8 mouse cellular contexts compared by ENCODE assay signal in genomic region chr4:155705592-155705929, GRCm38 (mm10). TPM values are rescaled to one million over a fixed set of nuclear protein-coding genes. Genes with fewer than 3 reads are reported as not detected.
DNase-seq lines count a peak whose midpoint lies in the region; ATAC-seq and TF ChIP-seq lines count a peak whose summit lies in the region.

No protein-coding gene starts in this region.

- H3K9me3 ChIP-seq in lung, embryonic 15.5 days: no peaks in the 10 kb centered on the region
- H3K9me3 ChIP-seq in hindbrain, postnatal 0 days (ENCODE audit: low read length): no peaks in the 10 kb centered on the region
- no peaks in the 10 kb centered on the region for H3K9me3 ChIP-seq in midbrain, embryonic 15.5 days

- peak overlapping the region; percentile 89 for H3K4me3 ChIP-seq in lung, embryonic 15.5 days
- H3K4me3 ChIP-seq in hindbrain, postnatal 0 days (ENCODE audit: low read length): peak overlapping the region; percentile 94
- H3K4me3 ChIP-seq in midbrain, embryonic 15.5 days: peak overlapping the region; percentile 79

- 1% methylated on average over 19 of the region's 19 CpGs for WGBS in lung, embryonic 15.5 days
- under 1% methylated on average over 19 of the region's 19 CpGs for WGBS in hindbrain, postnatal 0 days
- under 1% methylated on average over 19 of the region's 19 CpGs for WGBS in midbrain, embryonic 15.5 days

- H3K27me3 ChIP-seq in lung, embryonic 15.5 days: no peaks in the 10 kb centered on the region
- no peaks in the 10 kb centered on the region for H3K27me3 ChIP-seq in hindbrain, postnatal 0 days (ENCODE audit: insufficient read depth, low read length)
- no peaks in the 10 kb centered on the region for H3K27me3 ChIP-seq in midbrain, embryonic 15.5 days (replicated peaks)

- no peak for DNase-seq in lung, postnatal 25 days (ENCODE audit: low spot score)
- DNase-seq in c-Kit-positive CD71-positive TER-119-positive erythroid progenitor cells, embryonic 14.5 days (ENCODE audit: low spot score): peak; percentile 45
- DNase-seq in hindbrain, postnatal 0 days (ENCODE audit: low spot score): no peak
- DNase-seq in retina, postnatal 1 day: no peak
- no peak for DNase-seq in adrenal gland, postnatal 4 days (ENCODE audit: low spot score in 2 of 2)
- no peak for DNase-seq in testis, postnatal 14 days (ENCODE audit: low spot score)

- peaks cover 24% of the 10 kb centered on the region for H3K4me1 ChIP-seq in lung, embryonic 15.5 days
- peaks cover 4% of the 10 kb centered on the region; the same call in 1 of the 2 replicates for H3K4me1 ChIP-seq in hindbrain, postnatal 0 days (ENCODE audit: insufficient read depth, low read length)
- peaks cover 31% of the 10 kb centered on the region for H3K4me1 ChIP-seq in midbrain, embryonic 15.5 days

- H3K4me2 ChIP-seq in lung, embryonic 15.5 days: peak overlapping the region; percentile 68
- H3K4me2 ChIP-seq in hindbrain, postnatal 0 days (ENCODE audit: low read depth, low read length): peak overlapping the region; percentile 83
- H3K4me2 ChIP-seq in midbrain, embryonic 15.5 days: peak overlapping the region; percentile 90

- TF ChIP-seq CTCF in hindbrain, postnatal 0 days (IDR thresholded peaks at IDR 0.05; ENCODE audit: low read depth): no peak

- no peak; the same call in 1 of the 2 replicates for ATAC-seq in lung, embryonic 15.5 days (ENCODE audit: borderline replicate concordance, extremely low read depth, low FRiP score, low TSS enrichment)
- no peak for ATAC-seq in hindbrain, postnatal 0 days
- ATAC-seq in midbrain, embryonic 15.5 days (replicated peaks): no peak

- H3K27ac ChIP-seq in lung, embryonic 15.5 days: peak overlapping the region; percentile 94
- peak overlapping the region; percentile 97 for H3K27ac ChIP-seq in hindbrain, postnatal 0 days
- peak overlapping the region; percentile 94 for H3K27ac ChIP-seq in midbrain, embryonic 15.5 days

- H3K36me3 ChIP-seq in lung, embryonic 15.5 days: no peaks in the 10 kb centered on the region
- H3K36me3 ChIP-seq in hindbrain, postnatal 0 days (ENCODE audit: insufficient read depth, low read length): no peaks in the 10 kb centered on the region
- H3K36me3 ChIP-seq in midbrain, embryonic 15.5 days (replicated peaks): no peaks in the 10 kb centered on the region

- peak overlapping the region; percentile 95 for H3K9ac ChIP-seq in lung, embryonic 15.5 days
- H3K9ac ChIP-seq in hindbrain, postnatal 0 days (replicated peaks; ENCODE audit: low read length): peak overlapping the region; percentile 95
- H3K9ac ChIP-seq in midbrain, embryonic 15.5 days: peak overlapping the region; percentile 84

RNA-seq across cellular contexts. Expression of gene Ssu72, which starts 1.0 kb away (rescaled TPM):
- 147 and 150 TPM in 2 replicates for polyA plus RNA-seq in lung, embryonic 15.5 days (2015; fragmentation: Nextera tagmentation; extraction: Ambion mirVana)
- total RNA-seq in hindbrain, postnatal 0 days (2014; rRNA removed): 110 and 117 TPM in 2 replicates
- 165 and 169 TPM in 2 replicates for polyA plus RNA-seq in hindbrain, postnatal 0 days (2015; fragmentation: Nextera tagmentation; extraction: Ambion mirVana)
- 151 and 155 TPM in 2 replicates for polyA plus RNA-seq in midbrain, embryonic 15.5 days (2015; fragmentation: Nextera tagmentation; extraction: Ambion mirVana)
- 10 to 100 TPM; 88.9 to 96.2 TPM for total RNA-seq in adrenal gland, postnatal 4 days (2021)

RNA-seq across cellular contexts. Expression of gene Fndc10, which starts 11.4 kb away (rescaled TPM):
- polyA plus RNA-seq in lung, embryonic 15.5 days (2015; fragmentation: Nextera tagmentation; extraction: Ambion mirVana): 4.3 and 4.9 TPM in 2 replicates
- 50.5 and 52.0 TPM in 2 replicates for total RNA-seq in hindbrain, postnatal 0 days (2014; rRNA removed)
- polyA plus RNA-seq in hindbrain, postnatal 0 days (2015; fragmentation: Nextera tagmentation; extraction: Ambion mirVana): 26.0 and 26.5 TPM in 2 replicates
- polyA plus RNA-seq in midbrain, embryonic 15.5 days (2015; fragmentation: Nextera tagmentation; extraction: Ambion mirVana): 15.7 and 17.1 TPM in 2 replicates
- 10 to 100 TPM; 54.6 to 60.4 TPM for total RNA-seq in adrenal gland, postnatal 4 days (2021)

RNA-seq across cellular contexts. Expression of gene Tmem240, which starts 29.0 kb away (rescaled TPM):
- 0.44 and 0.59 TPM in 2 replicates for polyA plus RNA-seq in lung, embryonic 15.5 days (2015; fragmentation: Nextera tagmentation; extraction: Ambion mirVana)
- total RNA-seq in hindbrain, postnatal 0 days (2014; rRNA removed): 73.3 and 82.2 TPM in 2 replicates
- polyA plus RNA-seq in hindbrain, postnatal 0 days (2015; fragmentation: Nextera tagmentation; extraction: Ambion mirVana): 31.0 and 33.6 TPM in 2 replicates
- polyA plus RNA-seq in midbrain, embryonic 15.5 days (2015; fragmentation: Nextera tagmentation; extraction: Ambion mirVana): 24.8 and 24.9 TPM in 2 replicates
- total RNA-seq in adrenal gland, postnatal 4 days (2021): 1 to 10 TPM; 1.5 to 2.2 TPM

RNA-seq across cellular contexts. Expression of gene Mib2, which starts 36.6 kb away (rescaled TPM):
- polyA plus RNA-seq in lung, embryonic 15.5 days (2015; fragmentation: Nextera tagmentation; extraction: Ambion mirVana): 27.6 and 29.1 TPM in 2 replicates
- 109 and 127 TPM in 2 replicates for total RNA-seq in hindbrain, postnatal 0 days (2014; rRNA removed)
- 40.6 and 44.1 TPM in 2 replicates for polyA plus RNA-seq in hindbrain, postnatal 0 days (2015; fragmentation: Nextera tagmentation; extraction: Ambion mirVana)
- polyA plus RNA-seq in midbrain, embryonic 15.5 days (2015; fragmentation: Nextera tagmentation; extraction: Ambion mirVana): 61.0 and 62.1 TPM in 2 replicates
- 10 to 100 TPM; 41.5 to 44.2 TPM for total RNA-seq in adrenal gland, postnatal 4 days (2021)

RNA-seq across cellular contexts. Expression of gene Mmp23, which starts 52.4 kb away (rescaled TPM):
- 41.7 and 47.8 TPM in 2 replicates for polyA plus RNA-seq in lung, embryonic 15.5 days (2015; fragmentation: Nextera tagmentation; extraction: Ambion mirVana)
- total RNA-seq in hindbrain, postnatal 0 days (2014; rRNA removed): 6.1 and 13.5 TPM in 2 replicates
- 4.2 and 5.7 TPM in 2 replicates for polyA plus RNA-seq in hindbrain, postnatal 0 days (2015; fragmentation: Nextera tagmentation; extraction: Ambion mirVana)
- 3.8 and 5.5 TPM in 2 replicates for polyA plus RNA-seq in midbrain, embryonic 15.5 days (2015; fragmentation: Nextera tagmentation; extraction: Ambion mirVana)
- 10 to 100 TPM; 18.8 to 25.4 TPM for total RNA-seq in adrenal gland, postnatal 4 days (2021)

Comparison
In these comparisons a context has a peak if more than half of its experiments do, and no peak if none do; other contexts are left out.
1. RNA of gene Tmem240, which starts 29.0 kb away (polyA plus RNA-seq): 31.0 to 33.6 TPM in hindbrain, postnatal 0 days and 24.8 to 24.9 TPM in midbrain, embryonic 15.5 days; 0.44 to 0.59 TPM in lung, embryonic 15.5 days; every median in the first group is over 10 times any median in the second.
2. Peak in every context shown above with its lines, with median percentiles within 50 percentile points of each other: H3K27ac ChIP-seq, H3K4me2 ChIP-seq, H3K4me3 ChIP-seq and H3K9ac ChIP-seq.